Mouse (Mus musculus) midbrain, embryonic 11.5 days (tissue): ENCODE results near the gene Slc7a11. TPM values are rescaled to one million over a fixed set of nuclear protein-coding genes. Genes with fewer than 3 reads are reported as not detected.

Experiments
- ATAC-seq: fragments of 200-750 bp; cut with Nextera tagmentation; 2 replicates; pipeline ENCODE4 v1.8.0; 2017; ENCODE audit warnings: moderate TSS enrichment, moderate library complexity; ENCODE audit not compliant: low FRiP score
- DNase-seq: peaks from one replicate; pipeline ENCODE4 v3.0.0; 2015; ENCODE audit warnings: low spot score; ENCODE audit errors: missing footprints
- H3K27ac ChIP-seq: fragments of 300-500 bp; sonication (generic); 2 replicates; pipeline ENCODE4 v1.5.1; 2014; ENCODE audit warnings: low read depth, low read length
- H3K27me3 ChIP-seq: fragments of 300-500 bp; sonication (generic); 2 replicates; pipeline ENCODE4 v1.6.1; 2014; ENCODE audit warnings: mild to moderate bottlenecking, low read length, moderate library complexity, mixed read lengths; ENCODE audit not compliant: control insufficient read depth, insufficient read depth
- H3K36me3 ChIP-seq: fragments of 300-500 bp; sonication (generic); 2 replicates; pipeline ENCODE4 v1.6.1; 2014; ENCODE audit warnings: mild to moderate bottlenecking, low read length, moderate library complexity, mixed read lengths; ENCODE audit not compliant: control insufficient read depth, insufficient read depth
- H3K4me1 ChIP-seq: fragments of 300-500 bp; sonication (generic); 2 replicates; pipeline ENCODE4 v1.6.1; 2014; ENCODE audit warnings: low read length; ENCODE audit not compliant: control insufficient read depth, insufficient read depth
- H3K4me2 ChIP-seq: fragments of 300-500 bp; sonication (generic); 2 replicates; pipeline ENCODE4 v1.6.1; 2014; ENCODE audit warnings: mild to moderate bottlenecking, moderate library complexity
- H3K4me3 ChIP-seq: fragments of 300-500 bp; sonication (generic); 2 replicates; pipeline ENCODE4 v1.5.1; 2014; ENCODE audit warnings: low read depth, low read length
- H3K9ac ChIP-seq: fragments of 300-500 bp; sonication (generic); 2 replicates; pipeline ENCODE4 v1.6.1; 2014; ENCODE audit warnings: low read length
- H3K9me3 ChIP-seq: fragments of 300-500 bp; sonication (generic); 2 replicates; pipeline ENCODE4 v1.6.1; 2016; ENCODE audit warnings: low read length; ENCODE audit not compliant: control insufficient read depth
- WGBS: fragments of 180-500 bp; shearing (Covaris S2); extraction: QIAGEN DNeasy Blood & Tissue Kit; methylation state at CpG from one replicate; pipeline ENCODE4 v1.1.7; 2014; 5-methylcytosine and 5-hydroxymethylcytosine counted together
- polyA plus RNA-seq: library from polyadenylated mRNA; unstranded; fragments of >200 nt; fragmentation: Nextera tagmentation; extraction: Ambion mirVana; gene quantifications from 2 replicates; pipeline ENCODE4 v1.2.1, GENCODE M21; 2014

Slc7a11 gene
- polyA plus RNA-seq, 1 experiment from 2014 or later = 0.96 TPM

DNA sequence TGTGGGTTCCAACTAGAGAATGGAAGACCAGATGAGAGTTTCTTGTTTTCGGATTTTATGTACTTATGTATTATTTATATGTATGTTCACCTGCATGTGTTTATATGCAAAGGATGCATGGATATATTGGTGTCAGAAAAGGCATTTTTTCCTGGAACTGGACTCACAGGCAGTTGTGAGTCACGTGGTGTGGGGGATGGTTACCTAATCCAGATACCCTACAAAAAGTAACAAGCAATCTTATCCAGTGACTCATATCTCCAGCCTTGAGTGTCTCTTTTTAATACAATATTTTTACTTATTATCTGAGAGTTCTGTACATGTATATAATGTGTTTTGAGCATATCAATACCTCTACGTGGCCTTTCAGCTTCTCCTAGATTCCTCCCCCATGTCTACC, 469.4 kb downstream of the Slc7a11 start:
- Histone ChIP-seq H3K4me2 (no peak overlapping the region), H3K4me3 (no peak overlapping the region), H3K4me1 (no peaks in the 10 kb centered on the region), H3K9ac (no peak overlapping the region), H3K9me3 (no peaks in the 10 kb centered on the region), H3K27ac (no peak overlapping the region), H3K36me3 (no peaks in the 10 kb centered on the region), H3K27me3 (no peaks in the 10 kb centered on the region)
- WGBS = 87% methylated on average over 3 of the region's 3 CpGs
- ATAC-seq (no peak), DNase-seq (no peak)

DNA sequence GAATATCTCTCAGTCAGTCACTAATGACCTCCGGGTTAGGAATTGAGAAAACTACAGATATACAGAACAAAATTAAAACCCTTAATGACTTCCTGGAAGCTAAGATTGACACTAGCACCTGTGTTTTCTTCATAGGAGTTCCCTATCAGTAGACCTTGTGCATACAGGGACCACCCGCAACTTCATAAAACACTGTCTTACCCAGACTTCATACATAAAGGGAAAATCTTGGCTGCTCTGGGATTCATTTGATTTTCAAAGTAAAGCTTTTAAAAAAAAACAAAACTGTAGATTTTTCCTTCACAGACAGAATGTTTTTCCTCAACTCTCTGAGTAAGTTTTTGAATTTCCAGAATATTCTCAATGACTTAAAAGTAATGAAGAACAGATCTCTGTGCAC, 477.8 kb downstream of the Slc7a11 start:
- WGBS = 87% methylated on average over 2 of the region's 2 CpGs
- Histone ChIP-seq H3K4me1 (no peaks in the 10 kb centered on the region), H3K4me3 (no peak overlapping the region), H3K9ac (no peak overlapping the region), H3K4me2 (no peak overlapping the region), H3K9me3 (no peaks in the 10 kb centered on the region), H3K36me3 (no peaks in the 10 kb centered on the region), H3K27me3 (no peaks in the 10 kb centered on the region), H3K27ac (no peak overlapping the region)
- ATAC-seq (no peak), DNase-seq (no peak)

DNA sequence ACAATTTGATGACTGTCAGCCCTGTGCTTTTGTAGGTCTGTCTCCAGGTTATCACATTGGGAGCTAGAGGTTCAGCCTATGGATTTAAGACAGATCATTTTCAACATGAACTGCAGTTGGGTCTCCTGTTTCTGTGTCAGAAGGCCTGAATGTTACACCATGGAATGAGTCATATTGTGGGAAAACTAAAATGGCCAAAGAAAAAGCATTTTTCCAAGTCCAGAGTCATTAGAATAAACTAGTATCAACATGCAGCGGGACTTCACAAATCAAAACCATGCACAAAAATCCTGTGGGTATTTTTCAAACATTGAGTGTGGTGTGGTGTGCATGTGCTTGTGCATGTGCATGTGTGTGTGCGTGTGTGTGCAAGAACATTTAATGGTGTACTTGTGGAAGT, 482.8 kb downstream of the Slc7a11 start:
- H3K4me2 ChIP-seq = no peak overlapping the region
- no peaks in the 10 kb centered on the region for H3K36me3 ChIP-seq
- WGBS = 85% methylated on average over 2 of the region's 2 CpGs
- H3K4me1 ChIP-seq = no peaks in the 10 kb centered on the region
- no peak overlapping the region for H3K27ac ChIP-seq
- ATAC-seq (no peak), DNase-seq (no peak)
- H3K4me3 ChIP-seq = no peak overlapping the region
- no peak overlapping the region for H3K9ac ChIP-seq
- no peaks in the 10 kb centered on the region for H3K9me3 ChIP-seq
- no peaks in the 10 kb centered on the region for H3K27me3 ChIP-seq

DNA sequence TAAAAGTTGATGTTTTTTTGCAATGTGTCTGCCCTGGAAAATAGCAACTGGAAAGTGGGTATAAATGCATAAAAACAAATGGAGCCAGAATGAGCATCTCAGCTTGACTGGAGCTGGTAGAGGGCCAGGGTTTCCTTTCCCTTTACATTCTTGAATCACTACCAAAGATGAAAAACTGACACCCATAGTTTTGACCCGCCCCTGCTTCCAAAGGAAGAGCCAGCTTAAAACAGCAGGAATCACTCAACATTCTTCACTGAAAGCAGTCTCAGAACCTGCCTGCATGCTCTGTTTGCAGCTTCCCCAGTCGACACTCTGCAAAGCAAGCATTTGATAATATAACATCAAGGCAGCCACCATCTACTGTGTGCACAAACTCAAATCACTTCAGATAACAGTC, 496.6 kb downstream of the Slc7a11 start:
- H3K4me3 ChIP-seq = no peak overlapping the region
- H3K4me1 ChIP-seq = no peaks in the 10 kb centered on the region
- no peaks in the 10 kb centered on the region for H3K27me3 ChIP-seq
- H3K9me3 ChIP-seq = no peaks in the 10 kb centered on the region
- ATAC-seq = no peak
- H3K4me2 ChIP-seq = no peak overlapping the region
- H3K36me3 ChIP-seq = no peaks in the 10 kb centered on the region
- DNase-seq = no peak
- WGBS = 57% methylated on average over 2 of the region's 2 CpGs
- no peak overlapping the region for H3K27ac ChIP-seq
- no peak overlapping the region for H3K9ac ChIP-seq

DNA sequence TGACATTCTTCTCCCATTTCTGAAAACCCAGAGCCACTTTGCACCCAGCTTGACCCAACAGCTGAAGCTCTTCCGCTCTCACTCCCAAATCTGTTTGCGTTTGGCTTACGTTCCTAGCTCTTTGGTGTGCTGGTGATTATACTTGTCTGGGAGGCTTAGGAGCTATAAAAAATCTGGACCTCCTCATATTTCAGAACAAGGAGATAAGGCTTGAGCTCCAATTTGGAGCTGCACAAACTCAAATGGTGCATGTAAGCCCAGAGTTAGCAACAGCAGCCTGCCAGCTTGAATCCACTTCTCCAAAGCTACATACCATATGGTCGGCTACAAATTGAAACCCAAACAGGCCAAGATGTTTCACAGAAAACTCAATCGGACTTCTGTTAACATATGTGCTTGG, 498.6 kb downstream of the Slc7a11 start:
- Histone ChIP-seq H3K36me3 (no peaks in the 10 kb centered on the region), H3K4me2 (no peak overlapping the region), H3K27ac (no peak overlapping the region), H3K27me3 (no peaks in the 10 kb centered on the region), H3K4me3 (no peak overlapping the region), H3K9ac (no peak overlapping the region), H3K9me3 (no peaks in the 10 kb centered on the region), H3K4me1 (no peaks in the 10 kb centered on the region)
- no peak for ATAC-seq
- WGBS = 87% methylated on average over 5 of the region's 5 CpGs
- DNase-seq = no peak

DNA sequence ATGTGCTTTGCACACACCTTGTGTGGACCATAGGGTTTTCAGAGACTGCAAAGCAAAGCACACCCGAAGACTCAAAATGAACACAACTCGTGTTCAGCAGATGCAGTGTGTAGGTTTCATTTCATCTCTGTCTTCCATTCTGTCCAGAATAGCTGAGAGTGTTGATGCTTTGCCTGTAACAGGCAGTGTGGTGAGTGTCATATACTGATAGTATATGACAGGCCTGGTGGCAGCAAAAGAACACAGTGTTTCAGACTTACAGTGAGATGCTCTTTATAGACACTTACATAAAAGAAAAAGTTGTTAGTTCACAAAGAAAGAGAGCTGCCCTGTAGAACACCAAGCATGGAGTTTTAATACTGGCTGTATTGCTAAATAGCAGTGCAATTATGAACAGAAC, 505.8 kb downstream of the Slc7a11 start:
- H3K4me1 ChIP-seq = no peaks in the 10 kb centered on the region
- ATAC-seq (no peak), DNase-seq (peak; percentile 71)
- no peaks in the 10 kb centered on the region for H3K9me3 ChIP-seq
- H3K27me3 ChIP-seq = no peaks in the 10 kb centered on the region
- no peak overlapping the region for H3K27ac ChIP-seq
- no peak overlapping the region for H3K4me2 ChIP-seq
- H3K36me3 ChIP-seq = no peaks in the 10 kb centered on the region
- no peak overlapping the region for H3K9ac ChIP-seq
- 90% methylated on average over 2 of the region's 2 CpGs for WGBS
- H3K4me3 ChIP-seq = no peak overlapping the region

DNA sequence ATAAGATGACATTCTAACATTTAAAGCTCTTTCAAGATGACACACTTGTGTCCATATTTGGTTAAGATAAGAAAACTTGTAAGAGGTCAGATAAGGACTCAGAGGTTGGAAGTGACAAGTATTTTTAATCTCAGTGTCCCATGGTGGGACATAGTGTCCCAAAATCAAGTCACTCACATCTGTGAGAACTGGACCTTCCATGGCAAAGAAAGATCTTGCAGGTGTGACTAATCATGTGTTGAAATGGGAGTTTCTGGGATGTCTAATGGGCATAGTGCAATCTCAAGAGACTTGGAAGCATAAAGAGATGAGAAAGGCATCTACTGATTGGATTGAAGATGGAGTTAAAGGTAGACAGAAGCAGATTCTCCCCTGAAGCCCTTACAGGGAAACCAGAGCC, 513.9 kb downstream of the Slc7a11 start:
- Histone ChIP-seq H3K4me3 (no peak overlapping the region), H3K9ac (no peak overlapping the region), H3K4me1 (no peaks in the 10 kb centered on the region; the same call in 1 of the 2 replicates), H3K27me3 (no peaks in the 10 kb centered on the region), H3K9me3 (no peaks in the 10 kb centered on the region), H3K36me3 (no peaks in the 10 kb centered on the region), H3K27ac (no peak overlapping the region), H3K4me2 (no peak overlapping the region)
- DNase-seq (peak; percentile 37), ATAC-seq (no peak)

DNA sequence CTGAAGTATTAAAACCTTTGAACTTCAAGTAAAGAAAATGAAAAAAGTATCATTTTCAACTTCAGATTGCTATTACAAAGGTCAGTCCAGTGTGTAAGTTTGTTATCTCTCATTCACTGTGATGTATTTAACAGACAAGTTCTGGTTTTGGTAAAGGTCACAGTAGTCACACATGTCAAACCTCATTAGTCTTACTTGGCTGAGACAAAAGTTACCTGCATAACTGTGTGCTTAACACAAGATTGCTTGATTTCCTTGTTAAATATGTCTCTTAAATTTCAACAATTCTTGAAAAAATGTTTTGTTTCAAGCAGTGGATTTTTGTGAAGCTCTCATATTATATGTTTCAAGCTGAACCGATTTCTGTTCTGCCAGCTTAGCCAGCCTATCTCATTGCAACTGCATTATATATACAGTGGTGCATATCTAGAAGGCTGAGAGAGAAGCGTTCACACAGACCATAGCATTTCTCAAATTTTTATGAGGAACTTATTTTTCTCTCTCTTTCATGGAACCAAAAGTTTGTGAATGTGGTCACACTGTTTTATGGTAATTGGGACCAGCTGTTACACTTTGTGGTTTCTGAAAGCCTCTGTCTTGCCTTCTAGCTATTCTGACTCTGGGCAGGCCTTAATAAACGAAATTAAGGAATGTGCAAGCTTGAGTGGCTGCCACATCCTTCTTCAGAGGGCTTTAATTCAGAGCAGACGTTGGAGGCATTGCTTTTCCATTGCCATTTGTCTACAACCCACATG, 514.7 kb downstream of the Slc7a11 start:
- ATAC-seq (no peak), DNase-seq (peak; percentile 84)

DNA sequence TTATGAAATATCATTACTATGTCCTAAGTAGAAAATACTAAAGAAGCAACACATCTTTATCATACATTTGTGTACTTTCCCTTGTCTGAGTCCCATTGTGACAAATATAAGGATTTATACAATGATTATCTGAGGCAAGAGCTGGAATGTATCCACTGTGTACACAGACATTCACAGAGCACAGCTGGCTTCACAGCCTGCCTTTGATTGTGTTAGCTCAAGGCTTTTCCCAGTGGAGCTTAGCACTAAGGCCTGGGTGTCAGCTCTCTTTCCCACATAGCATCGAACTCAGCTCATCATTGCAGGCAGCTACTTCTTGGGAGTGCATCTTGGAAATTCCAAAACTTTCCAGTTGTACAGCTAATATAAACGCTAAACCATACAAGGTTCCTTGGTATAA, 529.5 kb downstream of the Slc7a11 start:
- no peaks in the 10 kb centered on the region; the same call in 1 of the 2 replicates for H3K9me3 ChIP-seq
- DNase-seq (no peak), ATAC-seq (peak; percentile 82)
- 61% methylated on average over 2 of the region's 2 CpGs for WGBS
- H3K4me2 ChIP-seq = no peak overlapping the region
- H3K4me3 ChIP-seq = no peak overlapping the region
- no peaks in the 10 kb centered on the region for H3K36me3 ChIP-seq
- no peaks in the 10 kb centered on the region for H3K4me1 ChIP-seq
- H3K27me3 ChIP-seq = no peaks in the 10 kb centered on the region
- no peak overlapping the region for H3K9ac ChIP-seq
- H3K27ac ChIP-seq = no peak overlapping the region

More for the DNA sequence above, 514.7 kb downstream of the Slc7a11 start:
- Histone ChIP-seq H3K4me3 (no peak overlapping the region), H3K9me3 (no peaks in the 10 kb centered on the region), H3K4me2 (no peak overlapping the region), H3K4me1 (no peaks in the 10 kb centered on the region; the same call in 1 of the 2 replicates), H3K9ac (no peak overlapping the region), H3K27ac (no peak overlapping the region), H3K36me3 (no peaks in the 10 kb centered on the region), H3K27me3 (no peaks in the 10 kb centered on the region)
- WGBS = 53% methylated on average over 4 of the region's 4 CpGs
